Mouse (Mus musculus): ENCODE measurements around the gene 5730455P16Rik. TPM values are rescaled to one million over a fixed set of nuclear protein-coding genes. Genes with fewer than 3 reads are reported as not detected.
A peak's percentile ranks its signal among the peaks of the same experiment; 100 is the strongest.

Gene 5730455P16Rik
- polyA plus RNA-seq, 2 experiments = 2.4 to 5.1 TPM

GRCm38 (mm10) chr11:80376651-80377050 lies 1.2 kb downstream of the 5730455P16Rik start:
- Histone ChIP-seq H3K27me3 (ENCODE audit: control insufficient read depth, insufficient read depth, low read length) (no peaks in the 10 kb centered on the region), H3K36me3 (replicated peaks; ENCODE audit: control insufficient read depth, insufficient read depth, low read depth) (0 out of 2 replicates have a peak, but pooled peaks cover 2% of the 10 kb centered on the region), H3K9ac (replicated peaks) (no peak overlapping the region), H3K27ac (no peak overlapping the region), H3K4me1 (replicated peaks; ENCODE audit: control insufficient read depth in 2 of 2, insufficient read depth in 2 of 2, low read length in 1 of 2) (peaks cover 0 to 9% of the 10 kb centered on the region in 2 experiments; a peak in 2 of 4 replicates), H3K4me3 (ENCODE audit: insufficient read depth in 1 of 2, low read depth in 2 of 2, low read length in 2 of 2) (no peak overlapping the region; a peak in 1 of 4 replicates), H3K9me3 (ENCODE audit: control insufficient read depth, low read length) (no peaks in the 10 kb centered on the region), H3K4me2 (ENCODE audit: low read depth) (peak overlapping the region; percentile 75)
- TF ChIP-seq EP300 (IDR thresholded peaks at IDR 0.05; ENCODE audit: low read depth) = no peak
- TF ChIP-seq CTCF (IDR thresholded peaks at IDR 0.05; ENCODE audit: low read depth) = no peak
- WGBS (ENCODE audit: insufficient replicate concordance) = 50% methylated on average over 4 of the region's 4 CpGs
- ATAC-seq (ENCODE audit: insufficient read depth) (no peak), DNase-seq (ENCODE audit: low read depth in 3 of 3, low spot score in 3 of 3) (no peak)

- no peaks in the 10 kb centered on the region for H3K9me3 ChIP-seq (ENCODE audit: control insufficient read depth, low read length)
- H3K4me3 ChIP-seq (ENCODE audit: insufficient read depth in 1 of 2, low read depth in 2 of 2, low read length in 2 of 2) = no peak overlapping the region
- H3K9ac ChIP-seq (replicated peaks) = no peak overlapping the region
- H3K36me3 ChIP-seq (replicated peaks; ENCODE audit: control insufficient read depth, insufficient read depth, low read depth) = peaks cover 11% of the 10 kb centered on the region
- 80% methylated on average over 1 of the region's 1 CpGs for WGBS (ENCODE audit: insufficient replicate concordance)
- no peak for ATAC-seq (ENCODE audit: insufficient read depth)
- no peak for TF ChIP-seq CTCF (IDR thresholded peaks at IDR 0.05; ENCODE audit: low read depth)
- no peak for TF ChIP-seq EP300 (IDR thresholded peaks at IDR 0.05; ENCODE audit: low read depth)
- no peaks in the 10 kb centered on the region for H3K4me1 ChIP-seq (replicated peaks; ENCODE audit: control insufficient read depth in 2 of 2, insufficient read depth in 2 of 2, low read length in 1 of 2)
- DNase-seq (ENCODE audit: low read depth in 3 of 3, low spot score in 3 of 3) = no peak
- no peaks in the 10 kb centered on the region for H3K27me3 ChIP-seq (ENCODE audit: control insufficient read depth, insufficient read depth, low read length)
- H3K27ac ChIP-seq = no peak overlapping the region
- H3K4me2 ChIP-seq (ENCODE audit: low read depth) = no peak overlapping the region
These were observed 8.9 kb downstream of the 5730455P16Rik start for GRCm38 (mm10) chr11:80368949-80369348.

GRCm38 (mm10) chr11:80354832-80355231 lies 23.0 kb downstream of the 5730455P16Rik start:
- H3K9ac ChIP-seq (replicated peaks) = no peak overlapping the region
- H3K4me3 ChIP-seq (ENCODE audit: insufficient read depth in 1 of 2, low read depth in 2 of 2, low read length in 2 of 2) = no peak overlapping the region
- no peaks in the 10 kb centered on the region for H3K9me3 ChIP-seq (ENCODE audit: control insufficient read depth, low read length)
- no peaks in the 10 kb centered on the region for H3K4me1 ChIP-seq (replicated peaks; ENCODE audit: control insufficient read depth in 2 of 2, insufficient read depth in 2 of 2, low read length in 1 of 2)
- DNase-seq (ENCODE audit: low read depth in 3 of 3, low spot score in 3 of 3) (no peak), ATAC-seq (ENCODE audit: insufficient read depth) (no peak)
- H3K27ac ChIP-seq = no peak overlapping the region
- H3K36me3 ChIP-seq (replicated peaks; ENCODE audit: control insufficient read depth, insufficient read depth, low read depth) = no peaks in the 10 kb centered on the region
- H3K4me2 ChIP-seq (ENCODE audit: low read depth) = no peak overlapping the region
- TF ChIP-seq EP300 (IDR thresholded peaks at IDR 0.05; ENCODE audit: low read depth) = no peak
- no peak; the same call in 1 of the 2 replicates for TF ChIP-seq CTCF (IDR thresholded peaks at IDR 0.05; ENCODE audit: low read depth)
- WGBS (ENCODE audit: insufficient replicate concordance) = 24% methylated on average over 4 of the region's 4 CpGs
- no peaks in the 10 kb centered on the region for H3K27me3 ChIP-seq (ENCODE audit: control insufficient read depth, insufficient read depth, low read length)

- no peak overlapping the region for H3K4me3 ChIP-seq (ENCODE audit: insufficient read depth in 1 of 2, low read depth in 2 of 2, low read length in 2 of 2)
- whole genome bisulfite sequencing (ENCODE audit: insufficient replicate concordance) = 57% methylated on average over 5 of the region's 5 CpGs
- no peak overlapping the region for H3K27ac ChIP-seq
- H3K4me2 ChIP-seq (ENCODE audit: low read depth) = no peak overlapping the region
- H3K9ac ChIP-seq (replicated peaks) = no peak overlapping the region
- DNase-seq (ENCODE audit: low read depth in 3 of 3, low spot score in 3 of 3) (peak; percentile 36 to 51 (median 41)), ATAC-seq (ENCODE audit: insufficient read depth) (no peak)
- no peaks in the 10 kb centered on the region for H3K36me3 ChIP-seq (replicated peaks; ENCODE audit: control insufficient read depth, insufficient read depth, low read depth)
- no peaks in the 10 kb centered on the region for H3K9me3 ChIP-seq (ENCODE audit: control insufficient read depth, low read length)
- peak; percentile 95 for TF ChIP-seq CTCF (IDR thresholded peaks at IDR 0.05; ENCODE audit: low read depth)
- no peak for TF ChIP-seq EP300 (IDR thresholded peaks at IDR 0.05; ENCODE audit: low read depth)
- no peaks in the 10 kb centered on the region for H3K4me1 ChIP-seq (replicated peaks; ENCODE audit: control insufficient read depth in 2 of 2, insufficient read depth in 2 of 2, low read length in 1 of 2)
- H3K27me3 ChIP-seq (ENCODE audit: control insufficient read depth, insufficient read depth, low read length) = no peaks in the 10 kb centered on the region
These were observed 25.9 kb downstream of the 5730455P16Rik start for GRCm38 (mm10) chr11:80351832-80352430.

- no peak for TF ChIP-seq CTCF (IDR thresholded peaks at IDR 0.05; ENCODE audit: low read depth)
- TF ChIP-seq EP300 (IDR thresholded peaks at IDR 0.05; ENCODE audit: low read depth) = no peak
- ATAC-seq (ENCODE audit: insufficient read depth) = no peak
These were observed 35.4 kb downstream of the 5730455P16Rik start for GRCm38 (mm10) chr11:80342482-80342881.

More at GRCm38 (mm10) chr11:80342482-80342881, 35.4 kb downstream of the 5730455P16Rik start:
- H3K4me1 ChIP-seq (replicated peaks; ENCODE audit: control insufficient read depth in 2 of 2, insufficient read depth in 2 of 2, low read length in 1 of 2) = no peaks in the 10 kb centered on the region
- H3K27me3 ChIP-seq (ENCODE audit: control insufficient read depth, insufficient read depth, low read length) = no peaks in the 10 kb centered on the region
- DNase-seq (ENCODE audit: low read depth in 3 of 3, low spot score in 3 of 3) = no peak
- H3K9ac ChIP-seq (replicated peaks) = no peak overlapping the region
- H3K4me3 ChIP-seq (ENCODE audit: insufficient read depth in 1 of 2, low read depth in 2 of 2, low read length in 2 of 2) = no peak overlapping the region
- H3K36me3 ChIP-seq (replicated peaks; ENCODE audit: control insufficient read depth, insufficient read depth, low read depth) = no peaks in the 10 kb centered on the region
- no peak overlapping the region for H3K27ac ChIP-seq
- no peaks in the 10 kb centered on the region for H3K9me3 ChIP-seq (ENCODE audit: control insufficient read depth, low read length)
- no peak overlapping the region for H3K4me2 ChIP-seq (ENCODE audit: low read depth)
- WGBS (ENCODE audit: insufficient replicate concordance) = 40% methylated on average over 2 of the region's 2 CpGs
